Mouse (Mus musculus) embryonic facial prominence, embryonic 14.5 days (tissue): ENCODE measurements around the gene 9030025P20Rik. TPM values are rescaled to one million over a fixed set of nuclear protein-coding genes. Genes with fewer than 3 reads are reported as not detected.
"Not testable (repeated sequence)": the region's sequence is repeated elsewhere in the genome, so short reads cannot be mapped to it uniquely, and the experiment has no call there.

ENCODE experiments used
- ATAC-seq: fragments of 200-750 bp; cut with Nextera tagmentation; 2 replicates; pipeline ENCODE4 v1.8.0; 2017; ENCODE audit warnings: low read depth, moderate number of reproducible peaks, moderate TSS enrichment
- DNase-seq: peaks from one replicate; pipeline ENCODE4 v3.0.0-alpha.2; 2015; ENCODE audit warnings: low spot score
- H3K27ac ChIP-seq: fragments of 300-500 bp; sonication (generic); replicated peaks from 2 replicates; pipeline ENCODE4 v1.5.1; 2014; ENCODE audit warnings: low read depth, mild to moderate bottlenecking, low read length, moderate library complexity
- H3K27me3 ChIP-seq: fragments of 300-500 bp; sonication (generic); replicated peaks from 2 replicates; pipeline ENCODE4 v1.6.1; 2014; ENCODE audit warnings: low read length; ENCODE audit not compliant: control insufficient read depth, insufficient read depth
- H3K36me3 ChIP-seq: fragments of 300-500 bp; sonication (generic); 2 replicates; pipeline ENCODE4 v1.6.1; 2014; ENCODE audit warnings: low read length, mixed read lengths; ENCODE audit not compliant: control insufficient read depth, insufficient read depth
- H3K4me1 ChIP-seq: fragments of 300-500 bp; sonication (generic); 2 replicates; pipeline ENCODE4 v1.6.1; 2014; ENCODE audit warnings: antibody characterized with exemption, low read length; ENCODE audit not compliant: control insufficient read depth, insufficient read depth
- H3K4me2 ChIP-seq: fragments of 300-500 bp; sonication (generic); 2 replicates; pipeline ENCODE4 v1.6.1; 2014; ENCODE audit warnings: low read depth, mild to moderate bottlenecking, low read length, moderate library complexity, mixed read lengths
- H3K4me3 ChIP-seq: fragments of 300-500 bp; sonication (generic); 2 replicates; pipeline ENCODE4 v1.5.1; 2014; ENCODE audit warnings: low read depth, mild to moderate bottlenecking, low read length
- H3K9ac ChIP-seq: fragments of 300-500 bp; sonication (generic); 2 replicates; pipeline ENCODE4 v1.6.1; 2014; ENCODE audit warnings: low read depth, mild to moderate bottlenecking, low read length, moderate library complexity, mixed read lengths
- H3K9me3 ChIP-seq: fragments of 300-500 bp; sonication (generic); 2 replicates; pipeline ENCODE4 v1.6.1; 2016; ENCODE audit warnings: low read length; ENCODE audit not compliant: control insufficient read depth
- WGBS: fragments of 180-500 bp; shearing (Covaris S2); extraction: QIAGEN DNeasy Blood & Tissue Kit; methylation state at CpG from one replicate; pipeline ENCODE4 v1.1.7; 2014; 5-methylcytosine and 5-hydroxymethylcytosine counted together
- polyA plus RNA-seq: library from polyadenylated mRNA; unstranded; fragments of >200 nt; fragmentation: Nextera tagmentation; extraction: Ambion mirVana; gene quantifications from 2 replicates; pipeline ENCODE4 v1.2.1, GENCODE M21; 2014

9030025P20Rik gene
- 5.3 and 6.0 TPM in 2 replicates for polyA plus RNA-seq

- H3K4me3 ChIP-seq, DNase-seq, H3K4me1 ChIP-seq, H3K9me3 ChIP-seq, H3K27me3 ChIP-seq, H3K36me3 ChIP-seq, H3K9ac ChIP-seq, H3K27ac ChIP-seq, H3K4me2 ChIP-seq: not testable (repeated sequence)
- peak; percentile 97 for ATAC-seq
- no CpG with 5 or more reads among the region's 60 CpGs for WGBS
Observed at GRCm38 (mm10) chr17:14978362-14979038, at the start of gene 9030025P20Rik, which contains the start of gene Gm3417. TSS of gene 9030025P20Rik (plus strand) at chr17:14978468. TSS of gene Gm3417 (minus strand) at chr17:14978790.

- H3K9ac ChIP-seq, result no peak overlapping the region
- ATAC-seq, result no peak
- no peaks in the 10 kb centered on the region for H3K27me3 ChIP-seq
- no peaks in the 10 kb centered on the region for H3K4me1 ChIP-seq
- H3K27ac ChIP-seq, result no peak overlapping the region
- H3K4me2 ChIP-seq, result no peak overlapping the region
- no peak overlapping the region for H3K4me3 ChIP-seq
- WGBS, result 60% methylated on average over 5 of the region's 5 CpGs
- DNase-seq, result no peak
- 0 out of 2 replicates have a peak, but pooled peaks cover 3% of the 10 kb centered on the region for H3K9me3 ChIP-seq
- H3K36me3 ChIP-seq, result no peaks in the 10 kb centered on the region
Observed at GRCm38 (mm10) chr17:14928631-14929030, 49.6 kb upstream of the 9030025P20Rik start.

GRCm38 (mm10) chr17:14930697-14931096 lies 47.6 kb upstream of the 9030025P20Rik start:
- H3K9ac ChIP-seq, result no peak overlapping the region
- H3K4me3 ChIP-seq, result no peak overlapping the region
- ATAC-seq (no peak), DNase-seq (no peak)
- H3K4me2 ChIP-seq, result no peak overlapping the region
- 84% methylated on average over 7 of the region's 7 CpGs for WGBS
- 0 out of 2 replicates have a peak, but pooled peaks cover 3% of the 10 kb centered on the region for H3K9me3 ChIP-seq
- no peak overlapping the region for H3K27ac ChIP-seq
- H3K4me1 ChIP-seq, result no peaks in the 10 kb centered on the region
- no peaks in the 10 kb centered on the region for H3K27me3 ChIP-seq
- no peaks in the 10 kb centered on the region for H3K36me3 ChIP-seq

- DNase-seq (no peak), ATAC-seq (no peak)
- no peaks in the 10 kb centered on the region for H3K4me1 ChIP-seq
- no peaks in the 10 kb centered on the region for H3K27me3 ChIP-seq
- no peak overlapping the region for H3K9ac ChIP-seq
- no peak overlapping the region for H3K27ac ChIP-seq
- WGBS, result 85% methylated on average over 5 of the region's 5 CpGs
- H3K36me3 ChIP-seq, result no peaks in the 10 kb centered on the region
- no peak overlapping the region for H3K4me2 ChIP-seq
- no peak overlapping the region for H3K4me3 ChIP-seq
- 0 out of 2 replicates have a peak, but pooled peaks cover 3% of the 10 kb centered on the region for H3K9me3 ChIP-seq
Observed at GRCm38 (mm10) chr17:14931469-14931868, 46.8 kb upstream of the 9030025P20Rik start.

GRCm38 (mm10) chr17:14935280-14935679 lies 43.0 kb upstream of the 9030025P20Rik start:
- 83% methylated on average over 11 of the region's 14 CpGs for WGBS
- not testable (repeated sequence) for H3K27me3 ChIP-seq, H3K36me3 ChIP-seq, DNase-seq, H3K4me3 ChIP-seq, H3K27ac ChIP-seq, H3K9ac ChIP-seq, H3K4me2 ChIP-seq, ATAC-seq, H3K4me1 ChIP-seq, H3K9me3 ChIP-seq

- Histone ChIP-seq H3K4me1 (no peaks in the 10 kb centered on the region), H3K4me3 (no peak overlapping the region), H3K9ac (no peak overlapping the region), H3K4me2 (no peak overlapping the region), H3K27me3 (no peaks in the 10 kb centered on the region), H3K36me3 (no peaks in the 10 kb centered on the region), H3K9me3 (no peaks in the 10 kb centered on the region), H3K27ac (no peak overlapping the region)
- WGBS, result 70% methylated on average over 5 of the region's 5 CpGs
- ATAC-seq (no peak), DNase-seq (no peak)
Observed at GRCm38 (mm10) chr17:14935841-14936605, 42.2 kb upstream of the 9030025P20Rik start.

GRCm38 (mm10) chr17:14942181-14942580 lies 36.1 kb upstream of the 9030025P20Rik start:
- 69% methylated on average over 6 of the region's 6 CpGs for WGBS
- H3K4me3 ChIP-seq, result peak overlapping the region; percentile 65
- peak overlapping the region; percentile 79; the same call in 1 of the 2 replicates for H3K9ac ChIP-seq
- peak overlapping the region; percentile 72 for H3K4me2 ChIP-seq
- ATAC-seq, H3K4me1 ChIP-seq, DNase-seq, H3K27me3 ChIP-seq, H3K9me3 ChIP-seq: not testable (repeated sequence)
- 0 out of 2 replicates have a peak overlapping the region, but pooled peaks have one; percentile 78 for H3K27ac ChIP-seq
- peaks cover 21% of the 10 kb centered on the region for H3K36me3 ChIP-seq

GRCm38 (mm10) chr17:14943009-14943728 lies 35.1 kb upstream of the 9030025P20Rik start, which contains the start of the genes Wdr27 and 1600012H06Rik:
TSS of gene Wdr27 (minus strand) at chr17:14943158.
TSS of gene 1600012H06Rik (plus strand) at chr17:14943184.
- DNase-seq, result peak; percentile 99
- Histone ChIP-seq H3K4me3 (peak within 1 kb of the TSS; percentile 65), H3K27ac (peak within 1 kb of the TSS; percentile 78), H3K27me3 (no peaks in the 10 kb centered on the region), H3K9ac (peak within 1 kb of the TSS; percentile 79), H3K4me2 (peak within 1 kb of the TSS; percentile 72), H3K36me3 (peaks cover 29% of the 10 kb centered on the region), H3K9me3 (no peaks in the 10 kb centered on the region), H3K4me1 (peaks cover 9% of the 10 kb centered on the region)
- ATAC-seq, result peak; percentile 98
- WGBS, result under 1% methylated on average over 50 of the region's 54 CpGs
